Mouse (Mus musculus): ENCODE results near the gene Cntd1. TPM values are rescaled to one million over a fixed set of nuclear protein-coding genes. Genes with fewer than 3 reads are reported as not detected.

The Cntd1 gene
- polyA plus RNA-seq, 1 experiment = 0.05 TPM

DNA sequence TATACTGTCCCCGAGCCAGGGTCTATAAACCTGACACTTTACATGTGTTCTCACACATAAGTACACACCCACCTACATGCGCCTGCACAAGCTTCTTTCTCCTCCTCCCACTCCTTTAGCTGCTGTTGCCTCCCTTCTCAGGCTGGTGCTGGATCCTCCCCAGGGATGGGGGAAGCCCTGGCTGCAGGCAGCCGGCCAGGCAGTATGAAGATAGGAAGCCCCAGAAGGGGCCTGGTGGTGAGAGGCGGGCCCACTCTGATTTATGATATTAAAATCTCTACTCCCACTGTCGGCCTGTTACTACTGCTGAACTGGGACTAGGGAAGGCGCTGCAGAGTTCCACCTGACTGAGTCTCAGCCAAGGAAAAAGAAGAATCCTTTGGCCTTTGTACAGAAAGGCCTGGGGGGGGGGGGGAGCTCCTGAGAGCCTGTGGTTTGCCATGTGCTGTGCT, 19.5 kb upstream of the Cntd1 start:
- TF ChIP-seq MAX (IDR thresholded peaks at IDR 0.05) (no peak), MYOG (IDR thresholded peaks at IDR 0.05; ENCODE audit: control insufficient read depth, extremely low read depth, insufficient read length) (no peak), FOSL1 (IDR thresholded peaks at IDR 0.05; ENCODE audit: insufficient read depth, low read length, poor library complexity, severe bottlenecking) (no peak), MYOD1 (IDR thresholded peaks at IDR 0.05; ENCODE audit: control insufficient read depth, insufficient read length, low read depth) (no peak), USF1 (IDR thresholded peaks at IDR 0.05; ENCODE audit: low read depth) (no peak), CTCF (IDR thresholded peaks at IDR 0.05; ENCODE audit: control insufficient read depth, insufficient read depth, insufficient read length) (no peak), CEBPB (IDR thresholded peaks at IDR 0.05; ENCODE audit: low read depth) (no peak)
- H3ac ChIP-seq (ENCODE audit: control insufficient read depth, insufficient read length, low read depth) = no peak overlapping the region
- peaks cover 5% of the 10 kb centered on the region for H3K79me2 ChIP-seq (ENCODE audit: control insufficient read depth, insufficient read depth)
- H3K4me3 ChIP-seq (ENCODE audit: insufficient read depth, poor library complexity, severe bottlenecking) = no peak overlapping the region
- H3K36me3 ChIP-seq (ENCODE audit: control insufficient read depth, insufficient read depth) = peaks cover 4% of the 10 kb centered on the region
- H3K27me3 ChIP-seq (ENCODE audit: control insufficient read depth, insufficient read depth, insufficient read length) = peaks cover 35% of the 10 kb centered on the region
- no peaks in the 10 kb centered on the region for H3K79me3 ChIP-seq (ENCODE audit: low read depth)

DNA sequence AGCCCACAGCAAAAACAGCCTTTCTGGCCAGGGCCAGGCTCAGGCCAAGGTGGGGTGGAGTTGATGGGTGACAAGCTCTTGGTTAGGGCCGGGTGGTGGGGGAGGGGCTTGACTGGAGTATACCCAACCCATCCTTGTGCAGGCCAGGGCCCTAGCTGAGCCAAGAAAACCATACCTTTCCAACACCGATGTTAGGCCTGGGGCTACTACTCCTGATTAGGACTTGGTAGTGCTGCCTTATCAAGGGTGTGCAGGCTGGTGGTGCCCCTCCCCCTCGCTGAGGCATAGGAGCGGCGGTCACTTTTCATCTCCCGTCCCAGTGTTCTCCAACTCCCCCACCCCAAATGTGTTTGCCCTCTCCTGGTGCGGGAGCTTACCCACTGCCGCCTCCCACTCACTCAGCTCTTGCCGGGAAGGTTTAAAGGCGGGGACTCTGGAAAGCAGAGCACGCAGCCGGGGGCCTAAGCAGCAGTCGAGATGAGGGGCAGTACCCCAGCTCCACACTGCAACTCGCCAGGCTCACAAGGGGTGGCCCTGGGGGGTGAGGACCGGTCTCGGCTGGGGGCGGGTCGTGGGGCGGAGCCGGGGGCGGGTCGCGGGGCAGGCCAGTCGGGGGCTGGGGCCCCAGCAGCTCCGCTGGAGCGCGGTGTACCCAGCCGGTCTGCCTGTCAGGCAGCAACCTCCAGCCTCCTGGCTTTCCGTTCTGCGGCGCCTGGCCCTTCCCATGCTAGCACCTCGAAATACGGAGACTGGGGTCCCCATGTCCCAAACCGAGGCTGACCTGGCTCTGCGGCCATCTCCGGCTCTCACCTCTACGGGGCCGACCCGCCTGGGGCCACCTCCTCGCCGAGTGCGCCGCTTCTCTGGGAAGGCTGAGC, 18.6 kb upstream of the Cntd1 start, which contains the start of gene Wnk4:
Gene Wnk4, plus strand, starts transcription at position 620 of the 878 bp plus-strand sequence.
- peaks cover 4% of the 10 kb centered on the region for H3K36me3 ChIP-seq (ENCODE audit: control insufficient read depth, insufficient read depth)
- H3K79me3 ChIP-seq (ENCODE audit: low read depth) = no peaks in the 10 kb centered on the region
- H3ac ChIP-seq (ENCODE audit: control insufficient read depth, insufficient read length, low read depth) = peak within 1 kb of the TSS; percentile 18
- no peaks in the 10 kb centered on the region for H3K79me2 ChIP-seq (ENCODE audit: control insufficient read depth, insufficient read depth)
- H3K4me3 ChIP-seq (ENCODE audit: insufficient read depth, poor library complexity, severe bottlenecking) = no peak within 1 kb of the TSS
- peaks cover 42% of the 10 kb centered on the region for H3K27me3 ChIP-seq (ENCODE audit: control insufficient read depth, insufficient read depth, insufficient read length)
- no peak for TF ChIP-seq MYOG (IDR thresholded peaks at IDR 0.05; ENCODE audit: control insufficient read depth, extremely low read depth, insufficient read length)
- no peak for TF ChIP-seq FOSL1 (IDR thresholded peaks at IDR 0.05; ENCODE audit: insufficient read depth, low read length, poor library complexity, severe bottlenecking)
- TF ChIP-seq USF1 (IDR thresholded peaks at IDR 0.05; ENCODE audit: low read depth) = no peak
- TF ChIP-seq MYOD1 (IDR thresholded peaks at IDR 0.05; ENCODE audit: control insufficient read depth, insufficient read length, low read depth) = no peak
- TF ChIP-seq CTCF (IDR thresholded peaks at IDR 0.05; ENCODE audit: control insufficient read depth, insufficient read depth, insufficient read length) = no peak
- TF ChIP-seq MAX (IDR thresholded peaks at IDR 0.05) = no peak
- no peak for TF ChIP-seq CEBPB (IDR thresholded peaks at IDR 0.05; ENCODE audit: low read depth)

GRCm38 (mm10) chr11:101260826-101261380, 17.9 kb upstream of the Cntd1 start:
- Histone ChIP-seq H3K4me3 (ENCODE audit: insufficient read depth, poor library complexity, severe bottlenecking) (no peak overlapping the region), H3ac (ENCODE audit: control insufficient read depth, insufficient read length, low read depth) (peak overlapping the region; percentile 4), H3K79me3 (ENCODE audit: low read depth) (no peaks in the 10 kb centered on the region), H3K36me3 (ENCODE audit: control insufficient read depth, insufficient read depth) (peaks cover 4% of the 10 kb centered on the region), H3K27me3 (ENCODE audit: control insufficient read depth, insufficient read depth, insufficient read length) (peaks cover 45% of the 10 kb centered on the region), H3K79me2 (ENCODE audit: control insufficient read depth, insufficient read depth) (no peaks in the 10 kb centered on the region)
- TF ChIP-seq FOSL1 (IDR thresholded peaks at IDR 0.05; ENCODE audit: insufficient read depth, low read length, poor library complexity, severe bottlenecking) = no peak
- no peak for TF ChIP-seq MYOD1 (IDR thresholded peaks at IDR 0.05; ENCODE audit: control insufficient read depth, insufficient read length, low read depth)

DNA sequence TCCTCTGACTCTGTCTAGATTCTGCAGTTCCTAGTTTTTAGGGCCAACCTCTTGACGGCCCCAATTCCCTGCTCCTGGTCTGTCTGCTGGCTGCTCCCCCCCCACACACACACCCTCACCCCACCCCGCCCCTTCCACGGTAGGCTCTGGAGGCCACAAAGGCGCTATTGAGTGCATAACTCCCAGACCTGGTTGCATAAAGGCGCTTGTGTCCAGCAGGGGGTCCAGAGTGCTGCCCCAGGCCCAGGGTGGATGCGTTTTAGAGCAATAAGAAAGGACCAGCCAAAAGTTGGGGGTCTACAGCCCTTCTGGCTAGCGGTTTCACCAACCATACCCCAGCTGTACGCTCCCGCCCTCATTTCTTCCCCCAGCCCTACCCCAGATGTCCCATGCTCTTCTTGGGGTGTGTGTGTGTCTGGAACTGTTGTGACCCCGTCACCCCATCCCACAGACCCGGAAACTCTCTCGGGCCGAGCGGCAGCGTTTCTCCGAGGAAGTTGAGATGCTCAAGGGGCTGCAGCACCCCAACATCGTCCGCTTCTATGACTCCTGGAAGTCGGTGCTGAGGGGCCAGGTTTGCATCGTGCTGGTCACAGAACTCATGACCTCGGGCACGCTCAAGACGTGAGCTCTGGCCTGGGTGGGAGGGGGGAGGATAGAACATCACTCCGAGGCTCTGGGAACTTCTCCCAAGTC, 16.4 kb upstream of the Cntd1 start:
- H3K27me3 ChIP-seq (ENCODE audit: control insufficient read depth, insufficient read depth, insufficient read length) = peaks cover 45% of the 10 kb centered on the region
- H3ac ChIP-seq (ENCODE audit: control insufficient read depth, insufficient read length, low read depth) = no peak overlapping the region
- H3K79me2 ChIP-seq (ENCODE audit: control insufficient read depth, insufficient read depth) = no peaks in the 10 kb centered on the region
- no peaks in the 10 kb centered on the region for H3K79me3 ChIP-seq (ENCODE audit: low read depth)
- H3K4me3 ChIP-seq (ENCODE audit: insufficient read depth, poor library complexity, severe bottlenecking) = no peak overlapping the region
- peaks cover 4% of the 10 kb centered on the region for H3K36me3 ChIP-seq (ENCODE audit: control insufficient read depth, insufficient read depth)
- TF ChIP-seq MAX (IDR thresholded peaks at IDR 0.05) (no peak), MYOD1 (IDR thresholded peaks at IDR 0.05; ENCODE audit: control insufficient read depth, insufficient read length, low read depth) (no peak), MYOG (IDR thresholded peaks at IDR 0.05; ENCODE audit: control insufficient read depth, extremely low read depth, insufficient read length) (no peak), CTCF (IDR thresholded peaks at IDR 0.05; ENCODE audit: control insufficient read depth, insufficient read depth, insufficient read length) (no peak), FOSL1 (IDR thresholded peaks at IDR 0.05; ENCODE audit: insufficient read depth, low read length, poor library complexity, severe bottlenecking) (no peak), CEBPB (IDR thresholded peaks at IDR 0.05; ENCODE audit: low read depth) (no peak), USF1 (IDR thresholded peaks at IDR 0.05; ENCODE audit: low read depth) (no peak)

DNA sequence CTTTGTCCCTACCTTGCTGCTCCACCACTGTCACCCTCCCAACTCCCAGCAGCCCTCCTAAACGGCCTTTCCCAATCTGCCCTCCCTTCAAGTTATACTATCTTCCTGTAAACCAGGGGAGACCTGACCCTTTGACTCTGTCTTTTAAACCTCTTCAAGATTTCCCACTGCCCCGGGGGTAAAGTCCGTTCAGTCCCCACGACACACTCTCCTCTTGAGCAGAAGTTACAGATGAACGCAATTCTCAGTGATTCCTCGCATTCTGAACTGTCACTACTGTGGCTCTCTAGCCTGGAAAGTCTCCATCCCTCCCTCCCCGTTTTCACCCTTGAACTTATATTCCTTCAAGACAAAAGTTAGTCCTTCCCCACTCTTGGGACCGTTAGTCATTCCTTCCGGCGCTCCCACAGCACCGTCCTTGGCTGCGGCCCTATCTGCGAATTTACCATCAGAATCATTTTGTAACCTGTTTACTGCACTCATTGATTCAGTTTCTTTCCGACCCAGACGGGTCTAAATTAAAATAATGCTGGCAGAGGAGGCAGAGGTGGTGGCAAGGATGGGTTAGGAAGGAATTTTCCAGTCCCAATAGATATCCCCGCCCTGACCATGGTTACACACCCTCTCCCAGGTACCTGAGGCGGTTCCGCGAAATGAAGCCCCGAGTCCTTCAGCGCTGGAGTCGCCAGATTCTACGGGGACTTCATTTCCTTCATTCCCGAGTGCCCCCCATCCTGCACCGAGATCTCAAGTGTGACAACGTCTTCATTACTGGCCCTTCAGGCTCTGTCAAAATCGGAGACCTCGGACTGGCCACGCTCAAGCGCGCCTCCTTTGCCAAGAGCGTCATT, 15.4 kb upstream of the Cntd1 start:
- Histone ChIP-seq H3K79me2 (ENCODE audit: control insufficient read depth, insufficient read depth) (no peaks in the 10 kb centered on the region), H3K79me3 (ENCODE audit: low read depth) (no peaks in the 10 kb centered on the region), H3K36me3 (ENCODE audit: control insufficient read depth, insufficient read depth) (peaks cover 4% of the 10 kb centered on the region), H3ac (ENCODE audit: control insufficient read depth, insufficient read length, low read depth) (no peak overlapping the region), H3K4me3 (ENCODE audit: insufficient read depth, poor library complexity, severe bottlenecking) (no peak overlapping the region), H3K27me3 (ENCODE audit: control insufficient read depth, insufficient read depth, insufficient read length) (peaks cover 50% of the 10 kb centered on the region)
- no peak for TF ChIP-seq USF1 (IDR thresholded peaks at IDR 0.05; ENCODE audit: low read depth)
- TF ChIP-seq MYOG (IDR thresholded peaks at IDR 0.05; ENCODE audit: control insufficient read depth, extremely low read depth, insufficient read length) = no peak
- TF ChIP-seq MYOD1 (IDR thresholded peaks at IDR 0.05; ENCODE audit: control insufficient read depth, insufficient read length, low read depth) = no peak
- TF ChIP-seq FOSL1 (IDR thresholded peaks at IDR 0.05; ENCODE audit: insufficient read depth, low read length, poor library complexity, severe bottlenecking) = no peak
- TF ChIP-seq MAX (IDR thresholded peaks at IDR 0.05) = no peak
- TF ChIP-seq CTCF (IDR thresholded peaks at IDR 0.05; ENCODE audit: control insufficient read depth, insufficient read depth, insufficient read length) = no peak
- TF ChIP-seq CEBPB (IDR thresholded peaks at IDR 0.05; ENCODE audit: low read depth) = no peak

Data from C2C12 (cell line).